Mouse (Mus musculus) frontal cortex, adult 2 months (tissue): ENCODE measurements around the gene Angptl4. TPM values are rescaled to one million over a fixed set of nuclear protein-coding genes. Genes with fewer than 3 reads are reported as not detected.
"Not testable (repeated sequence)": the region's sequence is repeated elsewhere in the genome, so short reads cannot be mapped to it uniquely, and the experiment has no call there.

ENCODE experiments used
- DNase-seq, 2 experiments: peaks; one replicate each; pipeline ENCODE4 v3.0.0; 2022; ENCODE audit warnings: low spot score in 1 of 2; ENCODE audit errors: extremely low spot score in 1 of 2
- polyA plus RNA-seq: library from polyadenylated mRNA; depleted of rRNA; stranded (reverse); fragments of >200 nt; gene quantifications from 2 replicates; pipeline ENCODE4 v1.2.3, GENCODE M21; 2012; rRNA removed

Gene Angptl4
- polyA plus RNA-seq: 4.2 and 4.4 TPM in 2 replicates

GRCm38 (mm10) chr17:33781124-33781977, at the start of gene Angptl4:
Angptl4 (minus strand) TSS chr17:33781830.
- DNase-seq: peak in 1 of 2 experiments; percentile 56

DNA sequence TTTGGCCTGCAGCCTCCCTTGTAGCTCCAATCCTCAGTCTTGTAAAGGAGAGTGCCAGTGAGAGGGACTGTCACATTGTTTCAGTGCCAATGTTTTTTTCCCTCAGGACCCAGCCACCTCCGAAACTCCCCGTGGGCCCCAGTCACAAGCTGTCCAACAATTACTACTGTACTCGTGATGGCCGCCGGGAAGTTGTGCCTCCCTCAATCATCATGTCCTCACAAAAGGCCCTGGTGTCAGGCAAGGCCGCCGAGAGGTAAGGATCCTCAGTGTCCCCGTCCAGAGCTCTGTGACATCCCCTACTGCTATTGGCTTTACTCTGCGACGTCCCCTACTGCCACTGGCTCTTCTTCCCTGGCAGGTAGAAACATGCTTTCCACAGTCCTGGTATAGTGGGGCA, 47.9 kb upstream of the Angptl4 start:
- no peak for DNase-seq

- DNase-seq: no peak
Measured at GRCm38 (mm10) chr17:33828892-33829291, 47.3 kb upstream of the Angptl4 start.

DNA sequence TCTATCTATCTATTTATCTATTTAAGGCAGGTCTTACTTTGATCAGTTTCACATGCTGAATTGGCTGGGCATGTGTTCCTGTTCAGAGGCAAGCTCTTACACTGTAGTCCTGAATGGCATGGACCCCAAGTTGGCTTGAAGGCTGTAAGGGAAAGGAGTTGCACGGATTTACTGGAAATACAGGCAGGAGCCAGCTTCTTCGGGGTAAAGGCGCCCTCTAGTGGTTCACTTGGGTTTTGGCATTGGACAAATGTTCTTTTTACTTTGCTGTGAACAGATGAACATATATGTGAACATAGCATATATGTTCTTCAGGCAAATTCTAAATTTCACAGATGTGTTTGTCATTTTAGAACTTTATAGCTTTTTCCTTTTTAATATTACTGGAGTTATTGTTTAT, 45.2 kb upstream of the Angptl4 start:
- peak in 1 of 2 experiments; percentile 86 for DNase-seq

- no peak for DNase-seq
Measured at GRCm38 (mm10) chr17:33825462-33825861, 43.8 kb upstream of the Angptl4 start.

GRCm38 (mm10) chr17:33824997-33825330, 43.3 kb upstream of the Angptl4 start:
- DNase-seq: not testable (repeated sequence)

DNA sequence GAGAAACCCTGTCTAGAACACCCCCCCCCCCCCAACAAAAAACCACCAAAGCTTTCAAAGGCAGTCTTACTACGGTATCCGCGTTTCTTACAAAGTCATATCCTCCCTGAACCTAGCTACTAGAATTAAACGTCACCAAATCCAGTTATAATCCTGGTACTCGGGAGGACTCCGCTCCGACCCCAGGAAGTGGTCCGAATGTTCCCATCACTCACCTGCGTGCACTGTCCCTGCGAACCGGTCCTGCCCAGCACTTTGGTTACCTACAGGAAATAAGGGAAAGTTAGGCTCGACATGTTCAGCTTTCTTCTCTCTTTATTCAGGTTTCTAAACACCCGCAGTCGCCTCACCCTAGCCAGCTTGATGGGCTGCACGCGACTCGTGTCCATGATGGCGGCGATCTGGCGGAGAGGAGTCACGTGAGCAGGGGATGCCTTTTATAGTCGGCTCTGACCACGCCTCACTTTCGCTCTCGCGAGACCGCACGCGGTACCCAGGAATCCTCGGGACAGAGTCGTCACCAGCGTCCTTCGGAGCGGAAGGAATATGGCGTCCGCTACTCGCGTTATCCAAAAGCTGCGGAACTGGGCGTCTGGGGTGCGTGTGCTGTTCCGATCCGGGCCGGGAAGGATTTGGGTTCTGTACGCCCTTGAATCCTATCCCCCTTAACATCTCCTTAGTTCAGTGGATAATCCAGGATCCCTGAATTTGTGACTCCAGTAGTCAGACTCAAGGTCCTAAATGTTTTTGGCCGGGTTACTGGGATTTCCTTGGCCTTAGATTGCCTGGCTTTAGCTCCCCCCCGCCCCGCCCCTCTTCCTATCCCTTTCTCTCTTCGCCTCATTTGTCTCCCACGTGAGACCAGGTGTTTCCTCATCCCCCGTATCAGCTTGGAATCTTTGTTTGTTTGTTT, 42.7 kb upstream of the Angptl4 start, which contains the start of the genes Rps28 and Ndufa7:
Gene Rps28, minus strand, starts transcription at position 479 of the 913 bp plus-strand sequence.
Gene Ndufa7, plus strand, starts transcription at position 489 of the 913 bp plus-strand sequence.
- DNase-seq: peak; percentile 95 to 99

DNA sequence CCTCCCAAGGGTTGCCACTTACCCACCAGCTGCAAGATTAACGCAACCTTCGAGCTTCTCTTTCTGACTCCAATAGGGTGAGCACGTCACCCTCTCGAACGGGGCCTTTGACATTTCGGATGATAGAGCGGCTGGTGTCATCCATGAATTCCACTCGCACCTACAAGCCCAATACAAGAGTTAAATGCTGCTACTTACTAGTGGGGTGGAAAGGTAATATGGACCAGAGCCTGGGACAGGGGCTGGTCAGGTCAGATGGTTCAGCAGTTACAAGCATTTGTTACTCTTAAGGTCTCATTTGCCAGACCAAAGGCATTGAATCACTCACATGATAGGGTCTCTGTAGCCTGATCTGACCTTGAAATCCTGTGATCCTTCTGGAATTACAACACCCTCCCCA, 41.5 kb upstream of the Angptl4 start:
- DNase-seq: not testable (repeated sequence)

DNA sequence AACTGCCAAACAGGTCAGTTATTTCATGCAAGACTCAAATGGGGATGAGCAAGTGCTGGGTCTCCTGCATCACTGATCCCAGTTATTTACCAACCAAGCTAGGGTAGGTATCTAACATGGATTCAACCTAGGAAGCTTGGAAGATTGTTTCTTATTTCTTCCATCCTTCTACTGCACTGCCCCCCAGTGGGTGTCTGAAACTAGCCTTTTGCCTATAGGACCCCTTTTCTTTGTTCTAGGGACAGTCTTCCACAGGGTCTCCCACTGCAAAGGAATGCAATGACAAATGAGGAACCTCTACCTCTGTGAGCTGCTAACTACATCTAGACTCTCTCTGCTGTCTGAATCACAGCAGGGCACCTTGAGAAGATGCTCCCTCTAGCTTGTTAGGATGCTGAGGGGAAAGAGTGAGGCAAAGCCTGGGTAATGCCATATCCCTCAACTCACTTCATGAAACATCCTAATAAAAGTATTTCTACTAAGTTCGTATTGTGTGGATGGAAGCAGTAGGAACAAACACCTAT, 40.9 kb upstream of the Angptl4 start:
- DNase-seq: no peak

- no peak for DNase-seq
Measured at GRCm38 (mm10) chr17:33817969-33818643, 36.5 kb upstream of the Angptl4 start.

GRCm38 (mm10) chr17:33817184-33817968, 35.7 kb upstream of the Angptl4 start:
- peak; percentile 81 to 88 for DNase-seq

DNA sequence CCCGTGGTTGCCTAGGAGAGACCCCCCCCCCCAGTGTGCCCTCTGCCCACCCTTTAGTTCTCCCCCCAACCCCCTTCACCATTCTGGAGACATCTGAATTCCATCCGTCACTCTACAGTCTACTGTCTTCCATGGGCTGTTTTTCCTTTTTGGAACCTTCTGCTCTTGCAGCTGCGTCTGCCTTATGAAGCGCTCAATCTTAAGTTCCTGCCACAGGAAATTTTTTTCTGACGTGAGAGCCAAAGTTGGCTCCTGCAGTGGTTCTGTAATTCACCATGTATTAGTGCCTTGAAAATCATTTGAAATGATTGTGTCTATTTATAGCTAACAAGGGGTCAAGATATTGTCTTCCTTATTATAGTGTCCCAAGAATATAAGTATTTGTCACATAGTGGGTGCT, 35.0 kb upstream of the Angptl4 start:
- DNase-seq: no peak

GRCm38 (mm10) chr17:33815399-33815798, 33.8 kb upstream of the Angptl4 start:
- no peak for DNase-seq

- DNase-seq: no peak
Measured at GRCm38 (mm10) chr17:33812990-33813389, 31.4 kb upstream of the Angptl4 start.

DNA sequence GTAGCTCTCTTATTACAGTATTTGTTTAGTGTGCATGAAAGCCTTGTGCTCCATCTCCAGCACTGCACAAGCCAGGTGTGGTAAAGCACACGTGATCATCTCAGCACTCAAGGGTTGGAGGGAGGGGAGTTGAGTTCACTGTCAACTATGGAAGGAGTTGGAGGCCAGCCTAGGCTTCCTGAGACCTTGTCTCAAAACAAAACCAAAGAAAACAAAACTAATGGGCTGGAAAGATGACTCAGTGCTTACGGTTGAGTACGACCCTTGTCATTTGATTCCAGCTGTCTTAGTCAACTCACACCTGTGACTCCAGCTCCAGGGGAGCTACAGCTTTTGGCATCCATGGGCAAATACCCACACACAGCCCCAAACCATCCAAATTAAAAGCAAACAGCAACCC, 30.8 kb upstream of the Angptl4 start:
- no peak for DNase-seq

DNA sequence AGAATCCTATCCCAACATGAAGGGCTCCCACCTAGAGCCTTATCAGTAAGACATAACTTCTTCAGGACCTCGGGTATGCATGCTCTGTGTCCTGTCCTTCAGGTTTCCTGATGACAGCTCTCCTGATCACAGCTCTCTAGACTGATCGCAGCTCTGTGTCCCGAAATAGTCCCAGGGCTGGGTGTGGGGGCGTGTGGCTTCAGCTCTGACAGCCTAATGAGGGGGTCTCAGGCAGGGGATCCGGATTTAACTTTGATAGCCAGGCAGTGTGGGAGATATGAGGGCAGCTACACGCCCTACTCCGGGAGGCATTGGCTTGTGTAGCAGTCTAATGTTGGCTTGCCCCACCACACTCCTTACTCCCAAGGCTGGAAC, 29.5 kb upstream of the Angptl4 start:
- DNase-seq: no peak

DNA sequence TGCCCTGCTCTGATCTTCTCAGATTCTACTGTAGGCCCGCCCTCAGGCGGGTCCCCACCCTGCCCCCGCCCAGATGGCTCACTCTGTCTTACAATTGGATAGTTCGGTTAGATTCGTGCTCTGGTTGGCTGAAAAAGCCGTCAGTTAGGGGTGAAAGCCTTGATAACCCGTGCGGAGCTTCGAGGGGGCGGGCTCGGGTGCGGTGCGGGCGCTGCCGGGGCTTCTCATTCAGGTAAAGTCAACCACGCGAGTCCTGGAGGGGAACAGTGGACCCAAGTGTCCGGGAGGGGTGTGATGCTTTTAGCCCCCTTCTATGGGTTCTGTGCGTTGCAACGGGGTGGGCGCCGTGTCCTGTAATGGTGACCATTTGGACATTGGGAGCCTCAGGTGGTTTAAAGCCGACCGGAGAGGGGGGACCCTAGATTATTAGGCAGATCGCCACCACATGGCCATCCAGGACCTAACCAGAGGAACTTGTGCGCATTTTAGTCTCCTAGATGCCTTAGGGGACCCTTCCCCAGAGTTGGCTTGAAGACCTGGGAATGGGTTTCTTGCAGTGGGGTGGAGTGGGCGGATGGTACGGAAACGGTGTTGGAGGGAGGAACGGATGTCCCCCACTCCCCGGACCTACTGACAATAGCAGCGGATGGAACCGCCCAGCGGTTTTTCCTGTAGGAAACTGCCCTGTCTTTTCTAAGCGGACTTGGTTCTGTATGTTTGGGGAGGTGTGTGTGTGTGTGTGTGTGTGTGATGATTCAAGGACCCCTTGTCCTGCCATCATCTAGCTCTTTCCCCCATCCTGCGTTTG, 28.9 kb upstream of the Angptl4 start, which contains the start of gene Kank3:
Gene Kank3, plus strand, starts transcription at position 186 of the 808 bp plus-strand sequence.
- DNase-seq: peak; percentile 90 to 97

DNA sequence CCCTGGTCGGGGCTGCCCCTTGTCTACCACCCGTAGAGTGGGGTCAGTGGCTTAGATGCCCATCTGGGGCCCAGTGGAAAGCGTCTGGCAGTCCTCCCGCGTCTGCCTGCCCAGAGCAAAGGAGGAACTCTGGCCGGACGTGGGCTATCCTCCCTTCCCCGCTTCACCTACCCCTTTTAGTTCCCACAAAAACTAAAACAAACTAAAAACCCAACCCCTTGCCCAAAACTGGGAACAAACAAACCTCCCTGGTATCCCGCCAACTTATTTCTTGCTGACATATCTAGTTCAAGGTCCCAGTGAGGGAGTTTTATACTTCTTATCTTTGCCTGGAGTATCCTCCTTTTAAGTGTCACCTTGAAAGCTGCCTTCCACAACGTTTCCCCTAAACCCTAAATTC, 26.6 kb upstream of the Angptl4 start:
- no peak for DNase-seq
